Mouse (Mus musculus) liver, adult 2 months (tissue): ENCODE results near the gene P2rx6. TPM values are rescaled to one million over a fixed set of nuclear protein-coding genes. Genes with fewer than 3 reads are reported as not detected.
"Not testable (repeated sequence)": the region's sequence is repeated elsewhere in the genome, so short reads cannot be mapped to it uniquely, and the experiment has no call there.

ENCODE experiments used
- DNase-seq: peaks from one replicate; pipeline ENCODE4 v3.0.0-alpha.2; 2011; ENCODE audit warnings: low read depth, low spot score; ENCODE audit errors: extremely low read depth
- H3K27ac ChIP-seq: fragments of 200-500 bp; replicated peaks from 2 replicates; pipeline ENCODE4 v1.5.1; 2012; ENCODE audit warnings: low read depth, mild to moderate bottlenecking, control low read depth, inconsistent platforms, low read length; ENCODE audit not compliant: insufficient read depth
- H3K27me3 ChIP-seq: fragments of 200-500 bp; 2 replicates; pipeline ENCODE4 v1.6.1; 2012; ENCODE audit warnings: mild to moderate bottlenecking, moderate library complexity, low read length, inconsistent platforms; ENCODE audit not compliant: control insufficient read depth, insufficient read depth
- H3K36me3 ChIP-seq: fragments of 200-500 bp; 2 replicates; pipeline ENCODE4 v1.6.1; 2012; ENCODE audit warnings: low read length, inconsistent platforms; ENCODE audit not compliant: control insufficient read depth, insufficient read depth
- H3K4me1 ChIP-seq: fragments of 200-500 bp; 2 replicates; pipeline ENCODE4 v1.6.1; 2011; ENCODE audit warnings: low read length; ENCODE audit not compliant: control insufficient read depth, insufficient read depth
- H3K4me3 ChIP-seq: fragments of 200-500 bp; 2 replicates; pipeline ENCODE4 v1.5.1; 2011; ENCODE audit warnings: low read depth, mild to moderate bottlenecking, control low read depth, low read length, moderate library complexity; ENCODE audit not compliant: insufficient read depth
- H3K79me2 ChIP-seq: fragments of 200-500 bp; 2 replicates; pipeline ENCODE4 v1.6.1; 2012; ENCODE audit warnings: inconsistent platforms, mild to moderate bottlenecking, low read length, moderate library complexity; ENCODE audit not compliant: control insufficient read depth, insufficient read depth
- H3K9ac ChIP-seq: fragments of 200-500 bp; 2 replicates; pipeline ENCODE4 v1.6.1; 2012; ENCODE audit warnings: low read depth, mild to moderate bottlenecking, control low read depth, inconsistent platforms, low read length
- CTCF ChIP-seq: fragments of 200-500 bp; IDR thresholded peaks from 2 replicates; pipeline ENCODE4 v1.5.1; 2011; ENCODE audit warnings: low read depth, low read length, control low read depth
- POLR2A ChIP-seq: fragments of 200-500 bp; IDR thresholded peaks from 2 replicates; pipeline ENCODE4 v1.6.1; 2011; ENCODE audit warnings: low read length, control low read depth; ENCODE audit not compliant: insufficient read depth; ENCODE audit errors: extremely low read depth
- WGBS: fragments of 180-500 bp; shearing (Covaris S2); methylation state at CpG from one replicate; pipeline ENCODE4 v1.1.7; 2018; 5-methylcytosine and 5-hydroxymethylcytosine counted together
- polyA plus RNA-seq: library from polyadenylated mRNA; depleted of rRNA; stranded (reverse); fragments of >200 nt; gene quantifications from 2 replicates; pipeline ENCODE4 v1.2.3, GENCODE M21; 2012
- total RNA-seq: library from RNA; depleted of rRNA; stranded (reverse); fragments of >200 nt; gene quantifications from 2 replicates; pipeline ENCODE4 v1.2.3, GENCODE M21; 2014

Gene P2rx6
- total and polyA plus RNA-seq, 2 experiments = under 0.01 TPM; not detected in 1

GRCm38 (mm10) chr16:17611383-17611782, 49.7 kb downstream of the P2rx6 start:
- DNase-seq = no peak
- 68% methylated on average over 4 of the region's 4 CpGs for WGBS
- Histone ChIP-seq H3K79me2 (no peaks in the 10 kb centered on the region), H3K36me3 (no peaks in the 10 kb centered on the region), H3K27ac (no peak overlapping the region), H3K4me1 (no peaks in the 10 kb centered on the region), H3K9ac (no peak overlapping the region), H3K4me3 (no peak overlapping the region), H3K27me3 (peaks cover 6% of the 10 kb centered on the region; the same call in 1 of the 2 replicates)
- TF ChIP-seq POLR2A = no peak
- no peak for TF ChIP-seq CTCF

GRCm38 (mm10) chr16:17614740-17615139, 53.1 kb downstream of the P2rx6 start:
- not testable (repeated sequence) for DNase-seq, H3K27ac ChIP-seq, H3K4me1 ChIP-seq, H3K79me2 ChIP-seq, H3K4me3 ChIP-seq, H3K36me3 ChIP-seq, H3K9ac ChIP-seq, H3K27me3 ChIP-seq
- TF ChIP-seq CTCF = peak; percentile 35
- WGBS = 90% methylated on average over 6 of the region's 6 CpGs

- H3K9ac ChIP-seq = no peak overlapping the region
- H3K4me1 ChIP-seq = no peaks in the 10 kb centered on the region
- TF ChIP-seq CTCF (no peak), POLR2A (no peak)
- H3K27me3 ChIP-seq = no peaks in the 10 kb centered on the region
- 81% methylated on average over 5 of the region's 5 CpGs for WGBS
- peaks cover 3% of the 10 kb centered on the region; the same call in 1 of the 2 replicates for H3K79me2 ChIP-seq
- DNase-seq = no peak
- no peaks in the 10 kb centered on the region for H3K36me3 ChIP-seq
- no peak overlapping the region for H3K4me3 ChIP-seq
- no peak overlapping the region for H3K27ac ChIP-seq
Measured at GRCm38 (mm10) chr16:17616212-17616611, 54.5 kb downstream of the P2rx6 start.

GRCm38 (mm10) chr16:17617922-17618565, 56.4 kb downstream of the P2rx6 start:
- H3K27me3 ChIP-seq = no peaks in the 10 kb centered on the region
- H3K36me3 ChIP-seq = no peaks in the 10 kb centered on the region; the same call in 1 of the 2 replicates
- no peak overlapping the region for H3K4me3 ChIP-seq
- TF ChIP-seq CTCF (peak; percentile 81), POLR2A (no peak)
- DNase-seq = peak; percentile 30
- no peak overlapping the region for H3K27ac ChIP-seq
- peaks cover 3% of the 10 kb centered on the region; the same call in 1 of the 2 replicates for H3K79me2 ChIP-seq
- 21% methylated on average over 13 of the region's 13 CpGs for WGBS
- no peak overlapping the region for H3K9ac ChIP-seq
- H3K4me1 ChIP-seq = no peaks in the 10 kb centered on the region

- Histone ChIP-seq H3K9ac (peak within 1 kb of the TSS; percentile 93), H3K27ac (no peak within 1 kb of the TSS), H3K4me1 (no peaks in the 10 kb centered on the region), H3K79me2 (peaks cover 3% of the 10 kb centered on the region; the same call in 1 of the 2 replicates), H3K4me3 (peak within 1 kb of the TSS; percentile 90), H3K36me3 (peaks cover 6% of the 10 kb centered on the region; the same call in 1 of the 2 replicates), H3K27me3 (no peaks in the 10 kb centered on the region)
- no peak for TF ChIP-seq POLR2A
- no peak for TF ChIP-seq CTCF
- 2% methylated on average over 60 of the region's 60 CpGs for WGBS
- peak; percentile 63 for DNase-seq
Measured at GRCm38 (mm10) chr16:17619198-17620105, 57.8 kb downstream of the P2rx6 start, which contains the start of gene Smpd4. Gene Smpd4, plus strand, starts transcription at chr16:17619354.

- no peak overlapping the region for H3K9ac ChIP-seq
- H3K27me3 ChIP-seq = no peaks in the 10 kb centered on the region
- H3K27ac ChIP-seq = no peak overlapping the region
- H3K4me1 ChIP-seq = no peaks in the 10 kb centered on the region
- no peak for DNase-seq
- H3K36me3 ChIP-seq = peaks cover 10% of the 10 kb centered on the region; the same call in 1 of the 2 replicates
- H3K79me2 ChIP-seq = peaks cover 3% of the 10 kb centered on the region; the same call in 1 of the 2 replicates
- WGBS = 100% methylated on average over 1 of the region's 1 CpGs
- TF ChIP-seq POLR2A = no peak
- TF ChIP-seq CTCF = no peak
- no peak overlapping the region for H3K4me3 ChIP-seq
Measured at GRCm38 (mm10) chr16:17621936-17622335, 60.3 kb downstream of the P2rx6 start.
